Mouse (Mus musculus) liver, adult 2 months (tissue): ENCODE results near the gene Rdm1. TPM values are rescaled to one million over a fixed set of nuclear protein-coding genes. Genes with fewer than 3 reads are reported as not detected.
"Not testable (repeated sequence)": the region's sequence is repeated elsewhere in the genome, so short reads cannot be mapped to it uniquely, and the experiment has no call there.

ENCODE experiments used
- DNase-seq: peaks from one replicate; pipeline ENCODE4 v3.0.0-alpha.2; 2011; ENCODE audit warnings: low read depth, low spot score; ENCODE audit errors: extremely low read depth
- H3K27ac ChIP-seq: fragments of 200-500 bp; replicated peaks from 2 replicates; pipeline ENCODE4 v1.5.1; 2012; ENCODE audit warnings: low read depth, mild to moderate bottlenecking, control low read depth, inconsistent platforms, low read length; ENCODE audit not compliant: insufficient read depth
- H3K27me3 ChIP-seq: fragments of 200-500 bp; 2 replicates; pipeline ENCODE4 v1.6.1; 2012; ENCODE audit warnings: mild to moderate bottlenecking, moderate library complexity, low read length, inconsistent platforms; ENCODE audit not compliant: control insufficient read depth, insufficient read depth
- H3K36me3 ChIP-seq: fragments of 200-500 bp; 2 replicates; pipeline ENCODE4 v1.6.1; 2012; ENCODE audit warnings: low read length, inconsistent platforms; ENCODE audit not compliant: control insufficient read depth, insufficient read depth
- H3K4me1 ChIP-seq: fragments of 200-500 bp; 2 replicates; pipeline ENCODE4 v1.6.1; 2011; ENCODE audit warnings: low read length; ENCODE audit not compliant: control insufficient read depth, insufficient read depth
- H3K4me3 ChIP-seq: fragments of 200-500 bp; 2 replicates; pipeline ENCODE4 v1.5.1; 2011; ENCODE audit warnings: low read depth, mild to moderate bottlenecking, control low read depth, low read length, moderate library complexity; ENCODE audit not compliant: insufficient read depth
- H3K79me2 ChIP-seq: fragments of 200-500 bp; 2 replicates; pipeline ENCODE4 v1.6.1; 2012; ENCODE audit warnings: inconsistent platforms, mild to moderate bottlenecking, low read length, moderate library complexity; ENCODE audit not compliant: control insufficient read depth, insufficient read depth
- H3K9ac ChIP-seq: fragments of 200-500 bp; 2 replicates; pipeline ENCODE4 v1.6.1; 2012; ENCODE audit warnings: low read depth, mild to moderate bottlenecking, control low read depth, inconsistent platforms, low read length
- CTCF ChIP-seq: fragments of 200-500 bp; IDR thresholded peaks from 2 replicates; pipeline ENCODE4 v1.5.1; 2011; ENCODE audit warnings: low read depth, low read length, control low read depth
- POLR2A ChIP-seq: fragments of 200-500 bp; IDR thresholded peaks from 2 replicates; pipeline ENCODE4 v1.6.1; 2011; ENCODE audit warnings: low read length, control low read depth; ENCODE audit not compliant: insufficient read depth; ENCODE audit errors: extremely low read depth
- WGBS: fragments of 180-500 bp; shearing (Covaris S2); methylation state at CpG from one replicate; pipeline ENCODE4 v1.1.7; 2018; 5-methylcytosine and 5-hydroxymethylcytosine counted together
- polyA plus RNA-seq: library from polyadenylated mRNA; depleted of rRNA; stranded (reverse); fragments of >200 nt; gene quantifications from 2 replicates; pipeline ENCODE4 v1.2.3, GENCODE M21; 2012
- total RNA-seq: library from RNA; depleted of rRNA; stranded (reverse); fragments of >200 nt; gene quantifications from 2 replicates; pipeline ENCODE4 v1.2.3, GENCODE M21; 2014

Gene Rdm1
- total and polyA plus RNA-seq, 2 experiments: 12.4 to 12.9 TPM

GRCm38 (mm10) chr11:101614116-101614515 lies 12.9 kb upstream of the Rdm1 start:
- H3K79me2 ChIP-seq: no peaks in the 10 kb centered on the region
- no peak overlapping the region for H3K4me3 ChIP-seq
- no peaks in the 10 kb centered on the region for H3K4me1 ChIP-seq
- no peak overlapping the region for H3K9ac ChIP-seq
- peaks cover 3% of the 10 kb centered on the region; the same call in 1 of the 2 replicates for H3K27me3 ChIP-seq
- H3K36me3 ChIP-seq: no peaks in the 10 kb centered on the region
- 84% methylated on average over 4 of the region's 4 CpGs for WGBS
- H3K27ac ChIP-seq: no peak overlapping the region
- no peak for TF ChIP-seq CTCF
- TF ChIP-seq POLR2A: no peak
- no peak for DNase-seq

- Histone ChIP-seq H3K4me1 (no peaks in the 10 kb centered on the region), H3K36me3 (no peaks in the 10 kb centered on the region), H3K27me3 (peaks cover 3% of the 10 kb centered on the region; the same call in 1 of the 2 replicates), H3K79me2 (no peaks in the 10 kb centered on the region), H3K9ac (no peak overlapping the region), H3K4me3 (no peak overlapping the region), H3K27ac (no peak overlapping the region)
- no peak for TF ChIP-seq POLR2A
- no peak for TF ChIP-seq CTCF
- DNase-seq: no peak
- 70% methylated on average over 6 of the region's 6 CpGs for WGBS
Observed at GRCm38 (mm10) chr11:101615380-101615779, 11.6 kb upstream of the Rdm1 start.

- 92% methylated on average over 8 of the region's 8 CpGs for WGBS
- Histone ChIP-seq H3K27me3 (peaks cover 3% of the 10 kb centered on the region; the same call in 1 of the 2 replicates), H3K36me3 (no peaks in the 10 kb centered on the region), H3K27ac (no peak overlapping the region), H3K4me3 (no peak overlapping the region), H3K4me1 (no peaks in the 10 kb centered on the region), H3K79me2 (no peaks in the 10 kb centered on the region), H3K9ac (no peak overlapping the region)
- TF ChIP-seq CTCF (no peak), POLR2A (no peak)
- DNase-seq: no peak
Observed at GRCm38 (mm10) chr11:101616104-101616503, 10.9 kb upstream of the Rdm1 start.

GRCm38 (mm10) chr11:101616948-101617767 lies 9.8 kb upstream of the Rdm1 start:
- Histone ChIP-seq H3K27ac (no peak overlapping the region), H3K9ac (no peak overlapping the region), H3K4me1 (no peaks in the 10 kb centered on the region), H3K79me2 (no peaks in the 10 kb centered on the region), H3K27me3 (peaks cover 3% of the 10 kb centered on the region; the same call in 1 of the 2 replicates), H3K36me3 (no peaks in the 10 kb centered on the region), H3K4me3 (no peak overlapping the region)
- TF ChIP-seq CTCF (no peak), POLR2A (no peak)
- WGBS: 34% methylated on average over 18 of the region's 18 CpGs
- DNase-seq: no peak

GRCm38 (mm10) chr11:101617849-101618248 lies 9.1 kb upstream of the Rdm1 start:
- Histone ChIP-seq H3K79me2 (no peaks in the 10 kb centered on the region), H3K27me3 (peaks cover 3% of the 10 kb centered on the region; the same call in 1 of the 2 replicates), H3K9ac (no peak overlapping the region), H3K36me3 (no peaks in the 10 kb centered on the region), H3K4me1 (0 out of 2 replicates have a peak, but pooled peaks cover 2% of the 10 kb centered on the region), H3K4me3 (no peak overlapping the region), H3K27ac (no peak overlapping the region)
- no peak for DNase-seq
- 23% methylated on average over 8 of the region's 8 CpGs for WGBS
- TF ChIP-seq POLR2A: no peak
- no peak for TF ChIP-seq CTCF

DNA sequence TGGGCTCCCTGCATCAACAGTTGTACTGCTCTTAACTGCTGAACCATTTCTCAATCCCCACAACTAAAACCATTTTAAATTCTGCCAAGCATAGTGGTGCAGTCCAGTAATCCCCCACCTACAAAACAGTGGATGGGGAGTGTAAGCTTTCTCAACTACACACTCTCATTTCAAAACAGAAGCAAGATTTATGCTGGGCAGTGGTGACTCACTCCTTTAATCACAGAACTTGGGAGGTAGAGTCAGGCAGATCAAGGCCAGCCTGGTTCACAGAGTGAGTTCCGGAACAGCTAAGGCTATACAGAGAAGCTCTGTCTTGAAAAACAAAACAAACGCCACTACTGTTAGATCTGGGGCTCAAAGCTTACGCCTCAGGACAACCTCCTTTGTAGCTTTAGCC lies 8.4 kb upstream of the Rdm1 start:
- Histone ChIP-seq H3K36me3 (no peaks in the 10 kb centered on the region), H3K27me3 (peaks cover 3% of the 10 kb centered on the region; the same call in 1 of the 2 replicates), H3K4me3 (no peak overlapping the region), H3K79me2 (no peaks in the 10 kb centered on the region), H3K27ac (no peak overlapping the region), H3K9ac (no peak overlapping the region), H3K4me1 (0 out of 2 replicates have a peak, but pooled peaks cover 2% of the 10 kb centered on the region)
- DNase-seq: no peak
- TF ChIP-seq POLR2A (no peak), CTCF (no peak)
- 80% methylated on average over 3 of the region's 3 CpGs for WGBS

DNA sequence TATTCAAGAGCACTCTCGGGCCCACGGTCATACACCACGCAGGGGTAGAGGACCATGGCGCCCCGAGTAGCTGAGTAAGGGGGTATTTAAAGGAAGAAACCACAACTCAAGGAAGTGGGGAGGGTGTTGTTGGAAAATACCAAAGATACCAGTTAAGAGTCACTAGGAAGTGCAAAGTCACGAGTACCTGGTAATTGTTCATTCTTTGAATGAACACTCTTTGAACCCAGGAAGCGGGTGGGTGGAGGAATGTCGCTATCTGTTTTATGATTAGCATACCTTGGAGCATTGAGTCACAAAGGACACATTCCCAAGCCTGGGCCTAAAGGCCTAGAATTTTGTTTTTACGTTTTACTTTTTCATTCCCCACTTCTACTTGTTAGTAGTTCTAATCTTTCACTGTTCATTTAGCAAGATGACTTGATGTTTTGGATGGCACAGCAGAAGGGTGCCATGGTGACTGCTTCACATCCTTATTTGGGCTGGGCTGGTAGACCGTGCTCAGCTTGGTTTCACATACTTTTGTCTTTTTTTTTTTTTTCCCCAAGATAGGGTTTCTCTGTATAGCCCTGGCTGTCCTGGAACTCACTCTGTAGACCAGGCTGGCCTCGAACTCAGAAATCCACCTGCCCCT lies 6.9 kb upstream of the Rdm1 start:
- 91% methylated on average over 11 of the region's 11 CpGs for WGBS

More for the DNA sequence above, 6.9 kb upstream of the Rdm1 start:
- not testable (repeated sequence) for H3K27ac ChIP-seq, H3K79me2 ChIP-seq, H3K36me3 ChIP-seq, H3K27me3 ChIP-seq, H3K9ac ChIP-seq, DNase-seq, H3K4me3 ChIP-seq, H3K4me1 ChIP-seq
